In the genomic region with DNA sequence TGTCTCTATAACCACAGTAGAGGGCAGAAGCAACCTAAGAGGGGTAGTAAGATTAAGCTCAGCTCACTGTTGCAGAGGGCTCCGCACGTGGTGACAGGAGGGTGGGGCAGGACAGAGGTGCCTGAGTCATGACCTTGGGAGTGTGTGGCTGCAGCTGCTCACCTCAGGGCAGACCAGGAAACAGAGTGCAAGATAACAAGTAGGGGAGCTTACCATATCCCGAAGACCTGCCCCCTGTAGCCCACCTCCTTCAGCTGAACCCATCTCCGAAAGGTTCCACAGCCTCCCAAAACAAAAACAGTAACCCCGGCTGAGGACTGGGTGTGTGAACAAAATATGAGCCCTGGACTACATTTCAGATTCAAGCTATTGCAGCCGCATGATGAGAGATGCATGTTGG, we compare ENCODE assay signal across 23 mouse cellular contexts. TPM values are rescaled to one million over a fixed set of nuclear protein-coding genes. Genes with fewer than 3 reads are reported as not detected.
DNase-seq lines count a peak whose midpoint lies in the region; ATAC-seq and TF ChIP-seq lines count a peak whose summit lies in the region.
"Had no signal": no experiment of that assay in that cellular context is flagged by ENCODE, and none has a peak within 500 bp of the region (broad histone marks: within the 10 kb centered on the region; RNA-seq: fewer than 3 reads in every experiment).

No protein-coding gene starts in this region.

- H3K9me3 ChIP-seq in forebrain, embryonic 10.5 days: no peaks in the 10 kb centered on the region; the same call in 1 of the 2 replicates
- no peaks in the 10 kb centered on the region; the same call in 1 of the 2 replicates for H3K9me3 ChIP-seq in forebrain, embryonic 13.5 days (replicated peaks)
- H3K9me3 ChIP-seq in heart, embryonic 10.5 days: no peaks in the 10 kb centered on the region
- no peaks in the 10 kb centered on the region for H3K9me3 ChIP-seq in stomach, postnatal 0 days (ENCODE audit: control insufficient read depth, low read length)
- H3K9me3 ChIP-seq: embryonic facial prominence, embryonic 10.5 days; embryonic facial prominence, embryonic 12.5 days; forebrain, embryonic 12.5 days; forebrain, embryonic 15.5 days; G1E had no signal

- H3K4me1 ChIP-seq in forebrain, embryonic 10.5 days: peaks cover 52% of the 10 kb centered on the region
- H3K4me1 ChIP-seq in forebrain, embryonic 13.5 days: peaks cover 34% of the 10 kb centered on the region
- H3K4me1 ChIP-seq in heart, embryonic 10.5 days: peaks cover 11% of the 10 kb centered on the region
- H3K4me1 ChIP-seq in stomach, postnatal 0 days (replicated peaks; ENCODE audit: control insufficient read depth, insufficient read depth): no peaks in the 10 kb centered on the region

- WGBS in forebrain, embryonic 10.5 days: 91% methylated on average over 6 of the region's 6 CpGs
- 92% methylated on average over 6 of the region's 6 CpGs for WGBS in forebrain, embryonic 13.5 days
- WGBS in heart, embryonic 10.5 days: 83% methylated on average over 6 of the region's 6 CpGs
- 82% methylated on average over 6 of the region's 6 CpGs for WGBS in stomach, postnatal 0 days

- no peak for TF ChIP-seq EP300 in stomach, postnatal 0 days (optimal IDR thresholded peaks at IDR 0.05)

- H3K27ac ChIP-seq in forebrain, embryonic 10.5 days: peak overlapping the region; percentile 51
- no peak overlapping the region for H3K27ac ChIP-seq in forebrain, embryonic 13.5 days
- no peak overlapping the region for H3K27ac ChIP-seq in heart, embryonic 10.5 days
- H3K27ac ChIP-seq in stomach, postnatal 0 days (replicated peaks): no peak overlapping the region
- H3K27ac ChIP-seq: embryonic facial prominence, embryonic 10.5 days; embryonic facial prominence, embryonic 12.5 days; forebrain, embryonic 12.5 days; forebrain, embryonic 15.5 days had no signal

- DNase-seq in forebrain, embryonic 10.5 days (ENCODE audit: extremely low spot score, low spot score): no peak
- peak; percentile 72 for DNase-seq in heart, embryonic 10.5 days (ENCODE audit: low spot score)
- no peak for DNase-seq in heart, adult 9 months (ENCODE audit: low spot score in 2 of 2)
- DNase-seq in stomach, postnatal 0 days (ENCODE audit: low spot score): no peak
- DNase-seq: adrenal gland, adult 8-10 months; adrenal gland, postnatal 14 days; adrenal gland, postnatal 36 days; B cell, adult 2 months; cerebellum, adult 11-12 months; cerebellum, adult 2 months; cerebellum, adult 9-10 months; cerebellum, postnatal 10 days; cerebellum, postnatal 25 days; forebrain, postnatal 0 days had no signal

- H3K4me2 ChIP-seq in forebrain, embryonic 13.5 days: no peak overlapping the region
- no peak overlapping the region for H3K4me2 ChIP-seq in stomach, postnatal 0 days (replicated peaks; ENCODE audit: low read depth)
- H3K4me2 ChIP-seq: embryonic facial prominence, embryonic 12.5 days; forebrain, embryonic 12.5 days; forebrain, embryonic 15.5 days had no signal

- H3K36me3 ChIP-seq in forebrain, embryonic 10.5 days (replicated peaks): no peaks in the 10 kb centered on the region
- no peaks in the 10 kb centered on the region for H3K36me3 ChIP-seq in forebrain, embryonic 13.5 days (ENCODE audit: poor library complexity, severe bottlenecking)
- H3K36me3 ChIP-seq in heart, embryonic 10.5 days: no peaks in the 10 kb centered on the region
- H3K36me3 ChIP-seq in stomach, postnatal 0 days (ENCODE audit: control insufficient read depth, insufficient read depth, low read length): no peaks in the 10 kb centered on the region
- H3K36me3 ChIP-seq: embryonic facial prominence, embryonic 10.5 days; embryonic facial prominence, embryonic 12.5 days; forebrain, embryonic 12.5 days; forebrain, embryonic 15.5 days; G1E had no signal

- H3K27me3 ChIP-seq in forebrain, embryonic 10.5 days (ENCODE audit: poor library complexity, severe bottlenecking): peaks cover 72% of the 10 kb centered on the region
- H3K27me3 ChIP-seq in forebrain, embryonic 13.5 days: peaks cover 39% of the 10 kb centered on the region
- peaks cover 53% of the 10 kb centered on the region for H3K27me3 ChIP-seq in heart, embryonic 10.5 days (ENCODE audit: insufficient read depth, poor library complexity, severe bottlenecking)
- peaks cover 11% of the 10 kb centered on the region for H3K27me3 ChIP-seq in stomach, postnatal 0 days (ENCODE audit: control insufficient read depth, insufficient read depth, low read length)

- ATAC-seq in forebrain, embryonic 13.5 days: no peak
- 0 out of 2 replicates have a peak, but pooled peaks have one; percentile 40 for ATAC-seq in stomach, postnatal 0 days (ENCODE audit: low FRiP score, low TSS enrichment)
- ATAC-seq: activated CD4-positive, CD25-positive, alpha-beta regulatory T cell, adult 4 months; CD4-positive, CD25-positive, alpha-beta regulatory T cell, adult 4 months; forebrain, embryonic 15.5 days; forebrain, postnatal 0 days; Patski had no signal

- H3K4me3 ChIP-seq in forebrain, embryonic 10.5 days: no peak overlapping the region
- H3K4me3 ChIP-seq in forebrain, embryonic 13.5 days: no peak overlapping the region
- H3K4me3 ChIP-seq in heart, embryonic 10.5 days: no peak overlapping the region
- H3K4me3 ChIP-seq in stomach, postnatal 0 days (ENCODE audit: low read depth, low read length): no peak overlapping the region
- H3K4me3 ChIP-seq: embryonic facial prominence, embryonic 10.5 days; embryonic facial prominence, embryonic 12.5 days; forebrain, embryonic 12.5 days; forebrain, embryonic 15.5 days had no signal

- no peak for TF ChIP-seq CTCF in stomach, postnatal 0 days (IDR thresholded peaks at IDR 0.05; ENCODE audit: low read depth)

- H3K9ac ChIP-seq in forebrain, embryonic 13.5 days: no peak overlapping the region
- no peak overlapping the region for H3K9ac ChIP-seq in stomach, postnatal 0 days (ENCODE audit: low read length)
- H3K9ac ChIP-seq: embryonic facial prominence, embryonic 12.5 days; forebrain, embryonic 12.5 days; forebrain, embryonic 15.5 days; forebrain, postnatal 0 days had no signal

RNA-seq across cellular contexts. Expression of a gene that starts 6.5 kb away (rescaled TPM):
- 1.8 and 2.7 TPM in 2 replicates for polyA plus RNA-seq in forebrain, embryonic 10.5 days (2016; fragmentation: Nextera tagmentation; extraction: Ambion mirVana)
- 7.9 and 10.5 TPM in 2 replicates for polyA plus RNA-seq in forebrain, embryonic 13.5 days (2015; fragmentation: Nextera tagmentation; extraction: Ambion mirVana)
- not detected in 2 replicates for polyA plus RNA-seq in heart, embryonic 10.5 days (2016; fragmentation: Nextera tagmentation; extraction: Ambion mirVana)
- not detected in 2 replicates for polyA plus RNA-seq in stomach, postnatal 0 days (2015; fragmentation: Nextera tagmentation; extraction: Ambion mirVana)
- polyA plus RNA-seq: activated CD4-positive, CD25-positive, alpha-beta regulatory T cell, adult 4 months; CD4-positive, CD25-positive, alpha-beta regulatory T cell, adult 4 months; cerebellum, adult 2 months; G1E; Patski had no signal
